Mouse (Mus musculus): Measurements from ENCODE around the gene Fstl4.

DNA sequence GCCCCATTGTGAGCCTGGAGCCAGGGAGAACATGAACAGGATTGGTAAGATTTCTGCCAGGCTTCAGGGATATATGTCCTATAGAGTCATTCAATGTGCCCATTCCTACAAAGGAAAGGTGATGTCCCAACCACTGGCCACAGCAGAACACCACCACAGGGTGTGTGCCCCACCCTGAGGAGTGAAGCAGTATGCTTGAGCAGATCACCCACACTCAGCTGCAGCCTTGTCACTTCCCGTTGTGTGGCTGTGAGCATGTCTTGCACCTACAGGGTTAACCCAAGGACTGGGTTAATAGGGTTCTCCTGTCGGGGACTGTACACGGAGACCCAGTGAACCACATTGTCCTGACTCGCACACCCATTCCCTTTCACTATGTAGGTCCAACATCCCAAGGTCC, 351.3 kb downstream of the Fstl4 start:
- no peak for TF ChIP-seq POLR2A (IDR thresholded peaks at IDR 0.05; ENCODE audit: low read depth, low read length)
- TF ChIP-seq CTCF (conservative IDR thresholded peaks at IDR 0.05; ENCODE audit: insufficient read depth, insufficient read length, low read depth, low read length), result no peak

All from kidney, adult 2 months (tissue).